Mouse (Mus musculus) adrenal gland (tissue): ENCODE measurements at regions not wholly inside any gene's neighbourhood (a gene's known extent, or its start where the extent isn't known, plus 50 kb on each side); places are given as distances from the start of the nearest gene placed in this dataset.
"Not testable (repeated sequence)": the region's sequence is repeated elsewhere in the genome, so short reads cannot be mapped to it uniquely, and the experiment has no call there.

Experiments used
- intact Hi-C: fragments of 180-260 bp; cut with DNase I; formaldehyde crosslinking; loops from one replicate; pipeline ENCODE4 v1.15.1; 2025

DNA sequence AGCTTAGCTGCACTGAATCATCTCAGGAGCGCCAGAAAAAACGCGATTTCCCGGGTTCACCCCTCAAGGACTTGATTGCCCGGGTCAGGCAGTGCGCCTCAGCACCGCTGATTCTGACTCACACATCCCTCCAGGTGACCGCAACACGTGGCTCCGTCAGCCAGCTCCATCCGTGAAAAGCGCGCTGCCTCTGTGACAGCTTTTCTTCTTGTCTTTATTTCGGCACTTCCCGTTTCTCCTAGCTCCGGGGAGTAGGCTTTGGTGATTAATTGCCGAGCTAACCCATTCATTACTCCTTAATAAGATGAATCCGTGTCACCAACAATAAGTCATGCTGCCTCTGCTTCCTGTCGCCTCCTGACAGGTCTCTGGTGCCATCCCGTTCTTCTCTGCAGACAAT is 108.6 kb downstream of the Katnal1 start:
- intact Hi-C loops, result no loop called here

- intact Hi-C loops, result loop anchor here (10.0 kb wide), 1 partner anchor 215 kb away; no protein-coding TSS in a partner anchor
Observed at GRCm38 (mm10) chr5:148819423-148819822, 109.7 kb downstream of the Katnal1 start.

- intact Hi-C loops, result loop anchor here (10.0 kb wide), 1 partner anchor 216 kb away; no protein-coding TSS in a partner anchor
Observed at GRCm38 (mm10) chr5:148818746-148819145, 110.4 kb downstream of the Katnal1 start.

GRCm38 (mm10) chr5:148812840-148813239 is 116.3 kb downstream of the Katnal1 start:
- intact Hi-C loops, result loop anchor here (2.0 to 10.0 kb wide), 4 partner anchors 18 to 524 kb away; no protein-coding TSS in a partner anchor

DNA sequence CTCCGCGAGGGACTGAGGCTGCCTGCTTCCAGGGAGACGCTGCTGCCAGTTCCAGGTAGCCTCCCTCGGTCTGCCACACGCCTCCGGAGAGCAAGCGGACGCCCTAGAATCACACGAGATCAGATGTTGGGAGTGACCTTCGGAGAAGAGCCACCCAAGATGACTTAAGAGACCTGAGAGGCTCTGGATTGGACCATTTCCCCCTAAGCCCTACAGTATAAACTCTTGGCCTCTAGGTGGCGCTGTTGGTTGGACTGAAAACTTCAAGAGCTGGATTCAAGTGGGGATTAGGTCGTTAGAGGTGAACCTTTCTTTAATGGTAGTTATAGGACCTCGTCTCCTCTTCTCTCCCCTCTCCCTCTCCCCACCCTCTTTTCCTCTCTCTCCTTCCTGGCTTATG is 117.1 kb downstream of the Katnal1 start:
- intact Hi-C loops, result loop anchor here (2.0 to 10.0 kb wide), 4 partner anchors 19 to 525 kb away; no protein-coding TSS in a partner anchor

- intact Hi-C loops, result no loop called here
Observed at GRCm38 (mm10) chr5:148809485-148809884, 119.6 kb downstream of the Katnal1 start.

DNA sequence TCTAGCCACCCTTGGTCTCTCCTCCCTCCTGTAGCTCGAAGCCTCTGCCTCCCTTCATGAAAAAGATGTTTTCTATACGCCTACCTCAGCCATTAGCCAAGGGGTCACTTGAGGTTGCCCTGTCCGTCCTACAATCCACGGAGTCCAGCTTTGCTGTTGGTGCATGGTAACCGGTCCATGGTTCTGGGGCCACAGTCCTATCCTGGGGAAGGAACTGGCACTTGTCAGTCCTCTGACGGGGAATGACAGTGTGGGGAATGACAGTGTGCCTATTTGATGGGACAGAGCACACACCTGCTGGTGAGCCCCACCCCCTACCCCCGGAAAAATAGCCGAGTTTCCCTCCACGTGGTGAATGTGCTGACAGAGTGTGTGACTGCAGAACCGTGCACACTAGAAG is 120.1 kb downstream of the Katnal1 start:
- intact Hi-C loops, result no loop called here

DNA sequence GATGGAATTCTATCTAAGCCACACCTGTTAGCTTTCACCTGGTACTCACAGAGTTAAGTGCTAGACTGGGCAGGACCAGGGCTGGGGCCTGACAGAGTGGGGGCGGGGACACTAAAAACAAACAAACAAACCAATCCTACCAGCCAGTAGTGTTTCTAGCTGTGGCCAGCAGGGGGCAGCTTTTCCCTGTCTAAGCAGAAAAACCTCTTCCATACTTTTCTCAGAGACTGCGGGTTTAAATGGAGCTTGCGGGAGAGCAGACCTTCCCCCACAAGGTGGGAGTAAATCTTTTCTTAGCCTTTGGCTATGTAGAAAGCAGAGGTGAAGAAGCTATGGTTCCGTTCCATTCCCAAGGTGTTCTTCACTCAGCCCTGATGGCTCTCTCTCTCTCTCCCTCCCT is 120.7 kb downstream of the Katnal1 start:
- intact Hi-C loops, result no loop called here

- intact Hi-C loops, result no loop called here
Observed at GRCm38 (mm10) chr5:148807612-148808011, 121.5 kb downstream of the Katnal1 start.

DNA sequence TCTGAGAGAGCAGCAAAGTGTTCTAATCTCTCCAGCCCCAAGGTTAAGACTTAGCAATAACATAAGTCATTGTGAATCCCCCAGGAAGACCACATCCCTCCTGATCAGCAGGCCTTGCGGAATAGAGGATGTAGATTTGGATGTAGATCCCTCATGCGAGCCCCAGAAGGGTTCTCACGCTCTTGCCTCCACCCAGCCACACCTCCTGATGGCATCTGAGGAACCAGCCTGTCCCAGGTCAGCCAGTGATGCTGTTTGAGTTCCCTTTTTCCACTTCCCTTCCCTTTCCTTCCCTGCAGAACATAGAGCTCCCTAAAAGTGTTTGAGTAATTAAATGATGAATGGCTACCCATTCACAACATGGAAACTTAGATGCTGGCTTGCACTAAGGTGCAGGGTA is 124.1 kb downstream of the Katnal1 start:
- intact Hi-C loops, result no loop called here

DNA sequence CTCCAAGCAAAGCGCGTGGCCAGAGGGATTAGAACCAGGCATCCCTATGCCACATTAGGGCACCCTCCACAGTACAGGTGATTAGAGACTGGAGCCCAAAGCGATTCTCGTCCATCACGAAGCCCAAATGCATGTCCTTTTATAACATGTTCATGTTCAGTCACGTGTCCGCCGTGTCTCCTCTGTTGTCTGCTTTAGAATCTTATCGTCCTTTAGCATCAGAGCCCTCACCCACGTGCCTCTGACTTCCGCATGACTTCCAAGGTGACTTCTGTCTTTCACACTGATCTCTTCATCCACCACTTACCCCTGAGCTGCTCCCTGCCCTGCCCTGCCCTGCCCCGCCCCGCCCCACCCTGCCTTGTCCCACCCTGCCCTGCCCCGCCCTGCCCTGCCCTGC is 125.3 kb downstream of the Katnal1 start:
- intact Hi-C loops, result no loop called here

DNA sequence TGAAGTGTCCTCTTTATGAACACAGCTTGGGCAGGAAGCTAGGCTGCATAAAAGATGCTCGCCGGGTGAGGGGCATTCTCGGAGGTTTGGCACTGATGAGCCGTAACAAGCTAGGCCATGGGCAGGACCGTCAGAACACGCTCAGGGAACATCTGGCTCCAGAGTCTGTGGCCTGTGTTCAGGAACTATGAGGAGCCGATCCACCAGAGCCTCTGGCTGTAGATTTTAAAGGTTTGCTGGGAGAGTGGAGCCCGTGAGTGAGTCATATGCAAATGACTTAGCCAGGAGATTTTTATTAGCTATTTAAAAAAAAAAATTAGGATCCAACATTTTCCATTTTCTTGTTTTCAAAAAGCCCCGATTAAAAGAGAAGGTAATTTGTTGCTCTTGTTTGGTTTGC is 126.4 kb downstream of the Katnal1 start:
- intact Hi-C loops, result no loop called here

- intact Hi-C loops, result loop anchor here (10.0 kb wide), 1 partner anchor 344 kb away; no protein-coding TSS in a partner anchor
Observed at GRCm38 (mm10) chr5:148798541-148798940, 130.6 kb downstream of the Katnal1 start.

DNA sequence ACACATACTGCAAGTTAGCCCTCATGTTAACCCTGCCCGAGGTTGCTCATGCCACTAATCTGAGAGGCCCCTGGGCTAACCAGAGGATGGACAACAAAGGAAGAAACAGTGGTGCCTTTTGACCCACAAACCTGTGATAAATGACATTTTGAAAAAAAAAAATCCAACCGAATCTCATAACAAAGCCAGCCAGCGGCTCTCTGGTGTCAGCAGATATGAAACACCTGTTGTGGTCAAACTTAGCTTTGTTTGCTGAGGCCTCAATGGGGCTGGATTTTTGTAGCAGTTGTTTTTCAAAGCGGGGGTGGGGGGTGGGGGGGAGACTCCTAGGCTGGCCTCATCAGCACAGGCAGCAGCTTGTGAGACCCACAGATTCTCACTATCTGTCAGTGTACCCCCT is 133.0 kb downstream of the Katnal1 start:
- intact Hi-C loops, result loop anchor here (10.0 kb wide), 1 partner anchor 341 kb away; no protein-coding TSS in a partner anchor

GRCm38 (mm10) chr5:148794465-148794864 is 134.7 kb downstream of the Katnal1 start:
- intact Hi-C loops, result loop anchor here (5.0 to 10.0 kb wide), 2 partner anchors 37 to 340 kb away; no protein-coding TSS in a partner anchor

GRCm38 (mm10) chr5:148792736-148793440 is 136.2 kb downstream of the Katnal1 start:
- intact Hi-C loops, result loop anchor here (2.0 to 10.0 kb wide), 3 partner anchors 36 to 338 kb away; no protein-coding TSS in a partner anchor

DNA sequence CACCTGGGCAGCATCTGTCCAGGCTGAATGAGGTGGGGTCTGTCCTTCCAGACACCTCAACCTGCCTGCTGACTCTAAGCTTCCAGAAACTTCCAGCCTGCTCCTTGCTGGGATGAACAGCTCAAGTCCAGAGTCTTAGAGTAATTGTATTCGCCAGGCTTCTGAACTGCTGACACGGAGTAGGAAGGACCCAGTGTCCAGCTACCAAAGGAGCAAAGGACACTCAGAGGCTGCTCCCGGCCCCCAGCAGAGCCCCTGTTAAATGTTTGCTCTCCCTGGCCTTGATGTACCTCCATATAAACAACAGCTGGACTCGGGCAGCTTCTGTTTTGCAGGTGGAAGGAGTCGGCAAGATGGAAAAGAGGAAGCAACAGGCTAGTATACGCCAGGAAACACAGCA is 137.5 kb downstream of the Katnal1 start:
- intact Hi-C loops, result loop anchor here (2.0 to 10.0 kb wide), 3 partner anchors 34 to 337 kb away; no protein-coding TSS in a partner anchor

GRCm38 (mm10) chr5:148790343-148790742 is 138.8 kb downstream of the Katnal1 start:
- intact Hi-C loops, result loop anchor here (5.0 to 10.0 kb wide), 2 partner anchors 33 to 336 kb away; no protein-coding TSS in a partner anchor

- intact Hi-C loops, result loop anchor here (5.0 to 10.0 kb wide), 2 partner anchors 33 to 335 kb away; no protein-coding TSS in a partner anchor
Observed at GRCm38 (mm10) chr5:148789823-148790222, 139.3 kb downstream of the Katnal1 start.

GRCm38 (mm10) chr5:148789147-148789566 is 140.0 kb downstream of the Katnal1 start:
- intact Hi-C loops, result no loop called here

DNA sequence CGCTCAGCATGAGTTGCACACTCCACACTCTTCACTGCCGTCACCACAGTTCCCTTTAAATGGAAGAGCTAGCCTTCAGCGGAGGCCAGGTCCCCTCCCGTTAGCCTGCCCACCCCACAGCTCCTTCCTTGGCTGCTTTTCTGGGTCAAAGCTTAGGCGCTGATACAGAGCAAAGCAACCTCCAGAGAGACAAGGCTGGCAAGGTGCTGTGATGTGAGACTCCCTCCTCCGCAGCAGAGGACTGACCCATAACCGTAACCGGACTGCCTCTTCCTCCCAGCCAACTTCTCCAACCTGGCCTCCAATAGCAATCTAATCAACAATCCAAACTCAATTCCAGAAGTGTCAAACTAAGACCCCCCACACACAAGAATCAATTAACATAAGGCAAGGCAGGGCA is 140.4 kb downstream of the Katnal1 start:
- intact Hi-C loops, result no loop called here

- intact Hi-C loops, result no loop called here
Observed at GRCm38 (mm10) chr5:148787270-148787669, 141.8 kb downstream of the Katnal1 start.

DNA sequence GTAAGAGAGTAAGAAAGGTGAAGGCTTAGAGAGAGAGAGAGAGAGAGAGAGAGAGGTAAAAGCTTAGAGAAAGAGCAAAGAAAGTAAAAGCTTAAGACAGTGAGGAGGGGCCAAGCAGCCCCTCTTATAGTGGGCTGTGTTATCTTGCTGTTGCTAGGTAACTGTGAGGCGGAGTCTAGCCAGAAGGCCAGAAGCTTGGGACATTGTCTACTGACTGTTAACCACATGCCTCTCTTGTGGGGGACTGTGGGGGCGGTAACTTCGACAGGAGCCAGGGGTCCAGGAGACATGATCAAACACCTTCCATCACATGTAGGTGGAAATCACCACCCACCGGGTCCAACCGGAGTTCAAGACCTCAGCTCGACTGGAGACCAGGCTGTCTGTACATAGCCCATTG is 148.0 kb downstream of the Katnal1 start:
- intact Hi-C loops, result not testable (repeated sequence)
